Mouse (Mus musculus): ENCODE measurements at regions not wholly inside any gene's neighbourhood (a gene's known extent, or its start where the extent isn't known, plus 50 kb on each side); places are given as distances from the start of the nearest gene placed in this dataset.
A peak's percentile ranks its signal among the peaks of the same experiment; 100 is the strongest.

- no peak for DNase-seq (ENCODE audit: extremely low spot score in 1 of 2, low spot score in 1 of 2)
These were observed 62.2 kb upstream of the Teddm2 start for GRCm38 (mm10) chr1:153962161-153962720.

GRCm38 (mm10) chr1:153963744-153964342 is 63.8 kb upstream of the Teddm2 start:
- no peak for DNase-seq (ENCODE audit: extremely low spot score in 1 of 2, low spot score in 1 of 2)

DNA sequence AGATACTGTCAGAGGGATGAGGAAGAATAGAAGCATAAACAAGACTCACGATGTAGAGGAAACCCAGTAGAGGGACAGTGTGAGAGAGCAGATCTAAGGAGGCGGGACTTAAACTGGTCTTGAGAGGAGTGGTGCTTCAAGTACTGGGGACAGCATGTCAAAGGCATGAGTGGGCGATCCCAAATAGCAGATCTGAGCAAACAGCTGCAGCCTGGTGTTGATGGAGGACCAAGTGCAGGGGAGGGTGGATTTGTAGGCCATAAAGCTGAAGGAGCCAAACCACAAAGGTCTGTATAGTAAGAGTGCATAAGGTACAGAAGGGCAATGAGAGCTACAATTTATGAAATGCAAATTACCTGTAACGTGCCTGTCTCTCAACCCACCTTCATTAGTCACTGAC is 69.4 kb upstream of the Teddm2 start:
- no peak for DNase-seq (ENCODE audit: extremely low spot score in 1 of 2, low spot score in 1 of 2)

DNA sequence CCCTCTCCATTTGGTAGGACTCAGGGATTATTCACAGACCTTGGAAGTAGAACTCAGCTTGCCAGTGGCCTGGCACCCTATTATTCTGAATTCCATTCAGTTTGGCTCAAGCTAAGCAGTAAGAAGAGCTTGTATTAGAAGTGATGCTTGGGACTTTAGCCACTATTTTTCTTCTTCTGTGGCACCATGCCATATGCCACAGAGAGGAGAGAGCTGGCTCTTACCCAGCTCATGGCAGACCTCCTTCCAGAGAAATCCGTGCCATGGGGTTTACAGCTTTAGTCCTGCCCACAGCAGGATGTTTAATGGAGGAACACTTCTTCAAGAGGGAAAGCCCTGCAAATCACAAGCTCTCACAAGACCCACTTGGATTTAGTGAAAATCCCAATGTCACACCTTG is 74.3 kb upstream of the Teddm2 start:
- DNase-seq (ENCODE audit: extremely low spot score in 1 of 2, low spot score in 1 of 2) = no peak

DNA sequence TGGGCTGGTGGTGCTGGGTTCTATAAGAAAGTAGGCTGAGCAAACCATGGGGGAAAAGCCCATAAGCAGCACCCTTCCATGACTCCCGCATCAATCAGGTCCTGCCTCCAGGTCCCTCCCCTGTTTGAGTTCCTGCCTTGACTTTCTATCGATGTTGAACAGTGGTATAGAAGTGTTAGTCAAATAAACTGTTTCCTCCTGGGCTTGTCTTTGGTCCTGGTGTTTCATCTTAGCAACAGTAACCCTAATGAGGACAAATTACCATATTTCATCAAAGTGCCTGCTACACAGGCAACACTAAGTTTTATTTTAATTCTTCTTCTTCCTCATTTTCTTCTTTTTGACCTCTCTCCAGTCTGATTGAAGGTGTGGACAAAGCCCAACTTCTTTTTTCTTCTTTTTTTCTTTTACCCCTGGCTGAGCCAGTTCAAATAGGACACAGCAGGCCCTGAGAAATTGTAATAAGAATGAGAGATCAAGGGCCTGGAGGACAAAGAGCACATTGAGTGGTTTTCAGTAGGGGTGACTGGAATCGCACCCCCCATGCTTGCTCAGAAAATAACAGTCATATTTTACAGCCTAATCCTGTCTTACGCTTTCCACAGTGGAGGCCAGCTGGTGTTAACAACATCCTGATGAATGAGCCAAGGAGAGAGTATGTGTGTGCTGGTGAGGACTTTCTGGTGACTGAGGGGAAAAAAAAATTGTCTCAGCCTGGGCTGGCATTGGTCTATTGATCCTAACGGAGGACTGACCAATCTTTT is 78.1 kb upstream of the Teddm2 start:
- no peak for DNase-seq (ENCODE audit: extremely low spot score in 1 of 2, low spot score in 1 of 2)

DNA sequence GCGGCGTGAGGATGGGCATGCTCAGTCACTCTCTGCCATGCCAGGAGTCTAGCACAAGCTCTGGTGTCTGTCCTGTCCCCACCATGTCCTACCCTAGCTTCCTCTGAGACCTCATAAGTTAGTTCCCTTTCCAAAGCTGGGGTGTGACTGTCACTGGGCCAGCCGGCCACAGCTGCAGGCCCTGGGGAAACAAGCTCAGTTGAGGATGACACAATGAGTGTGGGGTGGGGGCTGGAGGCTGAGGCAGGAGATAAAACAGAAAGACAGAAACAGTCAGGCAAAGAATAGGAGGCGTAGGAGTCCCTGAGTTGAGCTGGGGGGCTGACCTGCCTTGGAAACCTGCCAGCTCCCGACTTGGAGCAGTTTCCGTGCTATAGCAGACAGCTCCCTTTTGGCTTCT is 80.9 kb upstream of the Teddm2 start:
- peak in 1 of 2 experiments; percentile 13 for DNase-seq (ENCODE audit: extremely low spot score in 1 of 2, low spot score in 1 of 2)

DNA sequence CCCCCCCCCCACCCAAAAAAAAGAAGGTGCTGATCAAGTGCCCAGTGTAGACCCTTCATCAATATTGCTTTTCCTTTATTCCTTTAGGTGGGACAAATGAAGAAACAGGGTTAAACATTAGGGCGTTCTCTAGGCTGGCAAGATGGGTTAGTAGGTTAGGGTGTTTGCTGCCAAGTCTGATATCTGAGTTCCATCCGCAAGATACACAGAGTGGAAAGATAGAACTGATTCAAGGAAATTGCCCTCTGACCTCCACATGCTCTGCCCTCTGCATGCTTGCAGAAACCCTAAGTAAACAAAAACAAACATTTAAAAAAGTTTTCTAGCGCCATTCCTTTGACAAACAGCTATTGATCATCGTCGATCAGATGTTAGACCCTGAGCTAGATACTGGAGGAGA is 85.6 kb upstream of the Teddm2 start:
- DNase-seq (ENCODE audit: extremely low spot score in 1 of 2, low spot score in 1 of 2) = no peak

- no peak for DNase-seq (ENCODE audit: extremely low spot score in 1 of 2, low spot score in 1 of 2)
These were observed 86.6 kb upstream of the Teddm2 start for GRCm38 (mm10) chr1:153986632-153987031.

DNA sequence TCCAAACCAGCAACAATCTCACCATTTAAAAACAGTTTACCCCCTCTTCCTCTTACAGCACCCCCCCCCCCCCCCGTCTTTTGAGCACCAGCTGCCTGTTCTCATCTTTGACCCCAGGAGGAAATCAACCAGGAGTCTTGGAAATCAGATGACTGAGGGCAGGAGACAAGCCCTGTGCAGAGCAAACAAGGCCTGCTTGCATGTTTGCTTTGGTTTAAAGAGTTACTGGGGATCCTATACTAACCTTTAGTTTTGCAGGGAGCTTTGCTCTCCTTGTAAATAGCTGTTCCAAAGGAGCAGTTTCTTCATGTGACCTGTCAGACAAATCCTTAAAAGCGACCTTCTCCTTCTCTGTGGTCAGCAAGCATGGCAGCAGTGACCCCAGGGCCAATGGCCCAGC is 88.3 kb upstream of the Teddm2 start:
- DNase-seq (ENCODE audit: extremely low spot score in 1 of 2, low spot score in 1 of 2) = no peak

GRCm38 (mm10) chr1:153990651-153991435 is 90.8 kb upstream of the Teddm2 start:
- no peak for DNase-seq (ENCODE audit: extremely low spot score in 1 of 2, low spot score in 1 of 2)

DNA sequence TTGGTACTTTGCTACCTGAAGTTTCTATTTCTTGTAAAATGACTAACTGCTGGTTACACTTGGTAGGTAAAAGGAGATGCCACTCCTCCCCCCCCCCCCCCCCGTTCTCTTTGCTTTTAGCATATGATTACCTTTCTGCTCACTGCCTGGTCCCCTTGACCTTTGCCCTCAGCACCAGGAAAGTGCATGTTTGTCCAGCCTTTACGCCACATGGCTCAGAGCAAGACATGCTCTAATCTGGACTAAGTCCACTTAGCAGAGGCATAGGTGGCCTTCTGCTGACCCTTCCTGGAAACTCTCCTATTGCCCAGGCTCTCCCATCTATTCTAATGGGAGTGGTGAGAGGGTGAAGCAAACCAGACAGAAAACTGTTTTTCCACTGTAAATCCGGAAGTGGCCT is 92.4 kb upstream of the Teddm2 start:
- no peak for DNase-seq (ENCODE audit: extremely low spot score in 1 of 2, low spot score in 1 of 2)

DNA sequence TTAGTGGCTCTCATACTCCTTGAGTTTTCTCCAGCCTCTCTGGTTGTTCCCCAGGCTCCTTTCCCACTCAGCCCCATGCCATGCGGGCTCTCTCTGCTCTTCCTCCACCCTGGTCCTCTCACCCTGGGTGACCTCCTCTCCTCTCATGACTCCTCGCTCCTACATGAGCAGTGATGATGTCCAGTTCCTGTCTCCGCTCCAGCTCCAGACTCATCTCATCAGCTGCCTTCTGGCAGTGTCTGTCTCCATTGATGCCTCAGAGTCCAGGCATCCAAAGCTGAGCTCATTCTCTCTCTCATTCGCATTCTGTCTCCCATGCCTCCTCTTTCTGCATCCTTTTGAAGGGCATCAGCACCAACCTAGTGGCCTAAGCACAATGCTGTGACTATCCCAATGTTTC is 94.8 kb upstream of the Teddm2 start:
- no peak for DNase-seq (ENCODE audit: extremely low spot score in 1 of 2, low spot score in 1 of 2)

- DNase-seq (ENCODE audit: extremely low spot score in 1 of 2, low spot score in 1 of 2) = no peak
These were observed 97.5 kb upstream of the Teddm2 start for GRCm38 (mm10) chr1:153997201-153998181.

- no peak for DNase-seq (ENCODE audit: extremely low spot score in 1 of 2, low spot score in 1 of 2)
These were observed 99.7 kb upstream of the Teddm2 start for GRCm38 (mm10) chr1:153999776-154000175.

DNA sequence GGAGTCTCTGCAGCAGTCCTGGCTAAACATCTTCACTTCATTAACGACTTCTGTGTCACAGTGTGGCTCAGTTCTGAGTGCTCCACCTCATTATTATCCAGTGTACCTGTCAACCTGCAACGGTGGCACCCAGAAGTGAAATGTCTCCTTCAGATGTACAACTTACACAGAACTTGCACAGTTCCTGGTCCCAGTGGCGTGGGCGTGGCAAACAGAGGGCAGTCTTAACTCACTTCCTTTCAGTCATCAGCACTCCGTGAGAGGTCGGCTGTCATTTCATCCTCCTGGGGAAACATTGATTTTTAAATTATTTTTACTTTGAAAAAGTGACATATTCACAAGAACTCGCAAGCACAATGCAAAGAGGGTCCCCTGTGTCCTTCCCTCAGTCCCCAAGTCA is 103.6 kb upstream of the Teddm2 start:
- DNase-seq (ENCODE audit: extremely low spot score in 1 of 2, low spot score in 1 of 2) = no peak

DNA sequence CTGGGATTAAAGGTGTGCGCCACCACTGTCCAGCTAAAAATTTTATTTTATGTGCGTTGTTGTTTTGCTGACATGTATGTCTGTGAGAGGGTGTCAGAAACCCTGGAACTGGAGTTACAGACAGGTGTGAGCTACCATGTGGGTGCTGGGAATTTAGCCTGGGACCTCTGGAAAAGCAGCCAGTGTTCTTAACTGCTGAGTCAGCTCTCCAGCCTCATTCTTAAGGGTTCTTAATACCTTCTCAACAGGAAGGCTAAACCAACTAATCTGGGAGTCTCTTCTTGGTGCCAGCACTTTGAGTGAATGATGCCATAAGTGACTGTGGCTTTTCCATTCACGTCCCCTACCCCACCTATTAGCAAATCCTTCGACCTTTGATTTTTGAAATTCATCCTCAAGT is 104.6 kb upstream of the Teddm2 start:
- no peak for DNase-seq (ENCODE audit: extremely low spot score in 1 of 2, low spot score in 1 of 2)

DNA sequence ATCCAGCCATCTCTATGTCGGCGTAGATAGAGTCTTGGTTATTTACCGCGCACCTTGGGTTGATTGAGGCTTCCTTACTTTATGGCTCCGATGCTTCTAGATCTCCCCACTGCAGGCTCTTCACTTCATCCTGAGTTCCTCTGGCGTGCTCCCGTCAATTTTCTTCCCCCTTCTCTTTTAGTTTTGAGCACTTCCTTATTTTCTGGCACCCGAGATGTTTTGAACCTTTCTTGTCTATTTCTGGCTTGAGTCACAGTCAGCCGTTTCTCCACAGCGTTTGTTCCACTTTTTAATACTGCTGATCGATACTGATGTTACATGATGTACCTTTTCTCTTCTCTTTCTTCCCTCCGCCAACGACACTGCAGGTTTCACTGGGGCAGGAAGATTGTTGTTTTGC is 106.0 kb upstream of the Teddm2 start:
- no peak for DNase-seq (ENCODE audit: extremely low spot score in 1 of 2, low spot score in 1 of 2)

GRCm38 (mm10) chr1:154007440-154007839 is 107.4 kb upstream of the Teddm2 start:
- no peak for DNase-seq (ENCODE audit: extremely low spot score in 1 of 2, low spot score in 1 of 2)

DNA sequence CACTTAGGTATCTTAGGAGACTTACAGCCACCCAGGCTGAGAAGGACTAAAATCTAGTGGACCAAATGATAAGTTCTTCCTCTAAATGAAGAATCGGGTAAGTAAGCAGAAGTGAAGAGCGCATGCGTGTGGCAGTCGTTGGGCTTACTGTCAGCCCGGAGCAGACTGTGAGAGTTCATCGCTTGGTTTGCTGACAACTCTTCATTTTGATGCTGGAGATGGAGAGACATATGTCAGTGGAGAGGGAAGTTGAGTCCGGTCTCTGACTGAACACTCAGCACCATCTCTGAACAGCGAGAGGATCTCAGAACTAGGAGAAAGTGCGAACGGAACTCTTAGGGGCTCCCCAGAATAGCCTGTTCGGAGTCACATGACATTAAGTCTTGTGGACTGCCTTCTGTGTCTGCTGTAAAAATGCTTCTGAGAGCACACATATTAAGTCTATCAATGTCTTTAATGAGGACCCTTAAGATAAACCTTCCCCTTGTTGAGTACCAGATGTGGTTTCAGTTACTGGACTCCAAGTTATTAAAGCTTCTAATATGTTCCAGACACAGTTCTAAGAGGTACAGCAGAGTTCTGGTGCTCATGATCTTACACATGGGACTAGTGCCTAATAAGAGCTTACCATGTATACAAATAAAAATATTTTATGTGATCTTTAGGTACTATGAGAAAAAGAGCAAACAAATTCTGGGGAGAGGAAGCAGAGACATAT is 108.7 kb upstream of the Teddm2 start:
- no peak for DNase-seq (ENCODE audit: extremely low spot score in 1 of 2, low spot score in 1 of 2)

Data from layer of hippocampus, postnatal 25 days (tissue).